Mouse (Mus musculus): ENCODE measurements around the gene Efcab12. TPM values are rescaled to one million over a fixed set of nuclear protein-coding genes. Genes with fewer than 3 reads are reported as not detected.

Efcab12 gene
- total RNA-seq, 1 experiment from 2014 or later: not detected

GRCm38 (mm10) chr6:115768207-115768606, 70.0 kb downstream of the Efcab12 start:
- ATAC-seq (replicated peaks in 1 of 2; ENCODE audit: insufficient read depth in 1 of 2, low FRiP score in 2 of 2, low TSS enrichment in 1 of 2, low read depth in 1 of 2, poor library complexity in 2 of 2, severe bottlenecking in 2 of 2): peak; percentile 38 to 59

GRCm38 (mm10) chr6:115767357-115767756, 70.9 kb downstream of the Efcab12 start:
- ATAC-seq (replicated peaks in 1 of 2; ENCODE audit: insufficient read depth in 1 of 2, low FRiP score in 2 of 2, low TSS enrichment in 1 of 2, low read depth in 1 of 2, poor library complexity in 2 of 2, severe bottlenecking in 2 of 2): no peak

DNA sequence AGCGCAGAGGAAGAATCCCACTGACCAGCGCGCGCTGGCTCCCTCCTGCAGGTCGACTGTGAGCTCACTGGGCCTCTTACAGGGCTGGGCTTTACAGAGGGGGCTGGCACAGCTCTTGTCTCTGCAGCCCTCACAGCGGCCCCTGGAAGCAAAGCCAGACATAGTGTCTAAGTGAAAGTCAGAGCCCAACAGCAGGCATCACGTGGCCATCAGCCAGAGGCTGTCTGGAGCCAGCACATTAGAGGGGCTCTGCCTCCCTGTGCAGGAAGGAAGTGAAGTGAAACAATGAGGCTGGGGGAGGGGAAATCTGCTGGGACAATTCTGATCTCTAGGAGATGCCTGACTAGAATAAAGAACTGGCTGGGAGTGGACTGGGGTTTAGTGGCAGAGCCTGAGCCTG, 74.0 kb downstream of the Efcab12 start:
- ATAC-seq (replicated peaks in 1 of 2; ENCODE audit: insufficient read depth in 1 of 2, low FRiP score in 2 of 2, low TSS enrichment in 1 of 2, low read depth in 1 of 2, poor library complexity in 2 of 2, severe bottlenecking in 2 of 2): peak; percentile 56 to 73

DNA sequence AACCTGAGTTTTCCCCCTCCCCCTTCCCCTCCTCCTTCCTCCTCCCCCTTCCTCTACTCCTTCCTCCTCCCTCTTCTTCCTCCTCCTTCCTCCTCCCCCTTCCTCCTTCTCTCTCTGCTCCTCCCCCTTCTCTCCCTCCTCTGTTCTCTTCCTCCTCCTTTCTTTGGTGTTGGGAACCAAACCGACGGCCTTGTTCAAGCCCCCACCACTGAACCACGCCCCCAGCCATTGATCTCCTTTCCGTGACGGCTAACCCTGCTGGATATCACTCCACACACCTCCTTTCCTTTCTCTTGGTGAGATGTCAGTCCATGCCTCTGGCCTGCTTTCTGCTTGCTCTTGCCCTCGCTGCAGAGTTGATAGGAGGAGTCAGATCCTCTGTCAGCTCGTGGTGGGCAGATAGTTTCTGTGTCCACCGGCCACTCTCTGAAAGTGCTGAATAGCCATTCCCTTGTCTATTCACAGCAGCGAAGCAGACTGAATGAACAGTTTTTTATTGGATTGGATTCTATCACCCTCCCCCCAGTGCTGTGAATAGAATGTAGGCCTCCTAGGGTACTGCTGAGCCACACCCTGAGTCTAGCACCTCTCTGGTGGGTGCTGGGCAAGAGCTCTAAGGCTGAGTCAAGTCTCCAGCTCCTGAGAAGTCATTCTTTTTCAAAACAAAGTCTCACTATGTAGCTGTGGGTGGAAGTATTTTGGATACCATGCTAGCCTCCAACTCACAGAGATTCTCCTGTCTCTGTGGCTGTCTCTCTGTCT, 76.0 kb downstream of the Efcab12 start, which contains the start of gene Tmem40:
Tmem40 (minus strand) TSS at position 416 of the 762 bp plus-strand sequence.
- ATAC-seq (replicated peaks in 1 of 2; ENCODE audit: insufficient read depth in 1 of 2, low FRiP score in 2 of 2, low TSS enrichment in 1 of 2, low read depth in 1 of 2, poor library complexity in 2 of 2, severe bottlenecking in 2 of 2): no peak

GRCm38 (mm10) chr6:115760982-115761381, 77.2 kb downstream of the Efcab12 start:
- ATAC-seq (replicated peaks in 1 of 2; ENCODE audit: insufficient read depth in 1 of 2, low FRiP score in 2 of 2, low TSS enrichment in 1 of 2, low read depth in 1 of 2, poor library complexity in 2 of 2, severe bottlenecking in 2 of 2): no peak

Other genes with a start within 250 kb of the Efcab12 start
- 0.25 TPM in 1 of 2 replicates, not detected in the other for gene Mkrn2os, start 245.8 kb downstream of the Efcab12 start, total RNA-seq (2017)
- gene Mkrn2, start 236.5 kb downstream of the Efcab12 start, total RNA-seq (2017): 19.6 and 22.3 TPM in 2 replicates
- gene Raf1, start 161.8 kb downstream of the Efcab12 start, total RNA-seq (2017): 84.3 and 90.6 TPM in 2 replicates
- gene Tmem40, start 76.0 kb downstream of the Efcab12 start, total RNA-seq (2017): 20.8 and 62.5 TPM in 2 replicates
- 7.1 and 8.6 TPM in 2 replicates for gene Cand2, start 63.9 kb downstream of the Efcab12 start, total RNA-seq (2017)
- gene Rpl32, start 29.7 kb downstream of the Efcab12 start, total RNA-seq (2017): 6,333 and 6,615 TPM in 2 replicates
- 24.4 and 27.3 TPM in 2 replicates for gene Mbd4, start 15.0 kb upstream of the Efcab12 start, total RNA-seq (2017)
- gene Ift122, start 15.1 kb upstream of the Efcab12 start, total RNA-seq (2017): 10.6 and 12.9 TPM in 2 replicates
- gene Rho, start 93.3 kb upstream of the Efcab12 start, total RNA-seq (2017): 0.10 TPM in 1 of 2 replicates, not detected in the other
- not detected in 2 replicates for gene H1foo, start 106.5 kb upstream of the Efcab12 start, total RNA-seq (2017)
- gene Plxnd1, start 156.6 kb upstream of the Efcab12 start, total RNA-seq (2017): 12.4 and 35.3 TPM in 2 replicates